Mouse (Mus musculus) heart, adult 2 months (tissue): Measurements from ENCODE around the gene Hsd3b6. TPM values are rescaled to one million over a fixed set of nuclear protein-coding genes. Genes with fewer than 3 reads are reported as not detected.
"Not testable (repeated sequence)": the region's sequence is repeated elsewhere in the genome, so short reads cannot be mapped to it uniquely, and the experiment has no call there.

ENCODE experiments used
- DNase-seq, 2 experiments: peaks; one replicate each; pipeline ENCODE4 v3.0.0; 2021
- H3K27ac ChIP-seq: fragments of 200-600 bp; 2 replicates; pipeline ENCODE4 v1.8.1; 2022
- H3K27me3 ChIP-seq: fragments of 200-500 bp; 2 replicates; pipeline ENCODE4 v1.6.1; 2012; ENCODE audit warnings: mild to moderate bottlenecking, low read length, inconsistent platforms, mixed read lengths; ENCODE audit not compliant: control insufficient read depth, insufficient read depth
- H3K36me3 ChIP-seq: fragments of 200-500 bp; 2 replicates; pipeline ENCODE4 v1.6.1; 2012; ENCODE audit warnings: low read length, inconsistent platforms; ENCODE audit not compliant: control insufficient read depth, insufficient read depth
- H3K4me1 ChIP-seq: fragments of 200-500 bp; 2 replicates; pipeline ENCODE4 v1.6.1; 2011; ENCODE audit warnings: low read length; ENCODE audit not compliant: control insufficient read depth, insufficient read depth
- H3K4me3 ChIP-seq: fragments of 200-600 bp; 2 replicates; pipeline ENCODE4 v1.8.1; 2022
- H3K79me2 ChIP-seq: fragments of 200-500 bp; replicated peaks from 2 replicates; pipeline ENCODE4 v1.6.1; 2012; ENCODE audit warnings: mild to moderate bottlenecking, inconsistent platforms, low read length, moderate library complexity, mixed read lengths; ENCODE audit not compliant: control insufficient read depth, insufficient read depth
- H3K9ac ChIP-seq: fragments of 200-500 bp; 2 replicates; pipeline ENCODE4 v1.6.1; 2012; ENCODE audit warnings: low read depth, mild to moderate bottlenecking, control low read depth, inconsistent platforms, low read length, mixed read lengths
- CTCF ChIP-seq: fragments of 200-600 bp; IDR thresholded peaks from 2 replicates; pipeline ENCODE4 v1.8.1; 2022; ENCODE audit warnings: antibody characterized with exemption, mild to moderate bottlenecking, moderate library complexity
- EP300 ChIP-seq: fragments of 200-500 bp; IDR thresholded peaks from 2 replicates; pipeline ENCODE4 v1.6.1; 2011; ENCODE audit warnings: low read depth, low read length, control low read depth; ENCODE audit not compliant: insufficient read depth
- POLR2A ChIP-seq: fragments of 200-500 bp; IDR thresholded peaks from 2 replicates; pipeline ENCODE4 v1.6.1; 2011; ENCODE audit warnings: mild to moderate bottlenecking, low read depth, low read length, control low read depth; ENCODE audit not compliant: insufficient read depth
- WGBS: fragments of 180-500 bp; shearing (Covaris S2); methylation state at CpG from one replicate; pipeline ENCODE4 v1.1.7; 2018; 5-methylcytosine and 5-hydroxymethylcytosine counted together
- intact Hi-C: fragments of 180-260 bp; cut with DNase I; formaldehyde crosslinking; loops from one replicate; pipeline ENCODE4 v1.15.1; 2025
- polyA plus RNA-seq: library from polyadenylated mRNA; depleted of rRNA; stranded (reverse); fragments of >200 nt; gene quantifications from 2 replicates; pipeline ENCODE4 v1.2.3, GENCODE M21; 2012; rRNA removed
- total RNA-seq, 2 experiments: library from RNA; stranded (reverse); gene quantifications; 2 replicates each; pipeline ENCODE4 v1.2.3; 2021

The Hsd3b6 gene
- total and polyA plus RNA-seq, 3 experiments = not detected

DNA sequence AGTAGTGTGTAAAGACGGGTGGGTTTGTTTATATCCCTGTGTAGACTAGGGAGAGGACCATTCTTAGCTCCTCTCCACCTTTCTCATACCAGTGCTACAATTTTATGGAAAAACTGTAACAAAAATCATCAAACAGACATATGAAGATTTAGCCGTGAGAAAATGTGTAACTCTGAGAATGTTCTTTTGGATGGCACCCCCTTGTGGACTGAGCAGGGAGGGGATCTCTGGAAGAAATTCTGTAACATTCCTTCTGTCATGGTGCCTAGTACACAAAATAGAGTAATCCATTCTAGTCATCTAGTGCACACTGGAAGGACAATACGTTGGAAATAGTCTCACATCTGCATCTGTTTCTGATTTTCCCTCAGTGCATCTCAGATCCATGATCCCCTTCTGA, 9.2 kb downstream of the Hsd3b6 start:
- 48% methylated on average over 3 of the region's 3 CpGs for WGBS
- H3K79me2 ChIP-seq, H3K36me3 ChIP-seq, DNase-seq, H3K4me1 ChIP-seq, H3K27ac ChIP-seq, H3K27me3 ChIP-seq, H3K9ac ChIP-seq, intact Hi-C loops, H3K4me3 ChIP-seq: not testable (repeated sequence)
- TF ChIP-seq CTCF = peak; percentile 40

GRCm38 (mm10) chr3:98786551-98786950, 27.7 kb downstream of the Hsd3b6 start:
- no peak for TF ChIP-seq EP300
- no peak for TF ChIP-seq CTCF
- TF ChIP-seq POLR2A = no peak

DNA sequence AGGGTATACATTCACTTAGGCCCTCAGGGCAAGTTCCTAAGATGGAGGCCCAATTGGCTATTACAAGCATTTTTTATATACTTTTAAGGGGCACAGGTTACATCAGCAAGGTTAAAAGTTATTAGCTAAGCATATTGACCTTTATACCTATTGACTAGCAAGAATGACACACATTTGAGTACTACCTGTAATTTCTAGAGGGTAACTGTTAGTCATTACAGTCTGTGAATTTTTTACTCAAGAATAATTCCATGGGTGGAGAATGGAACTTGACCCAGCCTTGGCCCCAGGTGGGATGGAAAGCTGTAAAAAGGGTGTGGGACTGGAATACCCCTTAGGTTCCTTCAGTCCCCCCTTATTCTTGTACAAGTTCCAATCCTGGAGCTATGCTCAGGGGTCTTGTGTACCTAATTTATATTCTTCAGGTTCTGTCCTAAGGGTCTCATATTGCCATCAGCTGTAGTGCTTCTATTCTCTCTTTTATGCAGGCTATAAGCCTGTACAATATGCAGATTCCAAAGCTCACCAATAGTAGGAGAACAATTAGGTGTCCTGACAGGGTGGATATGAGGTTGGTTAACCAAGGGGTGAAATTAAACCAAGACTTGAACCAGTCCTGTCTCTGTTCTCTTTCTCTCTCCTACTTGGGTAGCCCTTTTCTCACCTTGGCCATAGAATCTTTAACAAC, 31.9 kb downstream of the Hsd3b6 start:
- DNase-seq = no peak
- Histone ChIP-seq H3K27ac (no peak overlapping the region), H3K4me3 (no peak overlapping the region), H3K4me1 (no peaks in the 10 kb centered on the region), H3K9ac (no peak overlapping the region), H3K79me2 (no peaks in the 10 kb centered on the region), H3K36me3 (no peaks in the 10 kb centered on the region), H3K27me3 (no peaks in the 10 kb centered on the region)
- TF ChIP-seq POLR2A = no peak
- no peak for TF ChIP-seq CTCF
- TF ChIP-seq EP300 = no peak
- intact Hi-C loops = no loop called here

More at GRCm38 (mm10) chr3:98786551-98786950, 27.7 kb downstream of the Hsd3b6 start:
- H3K79me2 ChIP-seq = no peaks in the 10 kb centered on the region
- no peak overlapping the region for H3K4me3 ChIP-seq
- 48% methylated on average over 2 of the region's 2 CpGs for WGBS
- H3K4me1 ChIP-seq = no peaks in the 10 kb centered on the region
- intact Hi-C loops = no loop called here
- no peak for DNase-seq
- H3K27ac ChIP-seq = no peak overlapping the region
- no peaks in the 10 kb centered on the region for H3K27me3 ChIP-seq
- H3K36me3 ChIP-seq = no peaks in the 10 kb centered on the region
- H3K9ac ChIP-seq = no peak overlapping the region

- no peak overlapping the region for H3K27ac ChIP-seq
- intact Hi-C loops = no loop called here
- DNase-seq = no peak
- H3K27me3 ChIP-seq = no peaks in the 10 kb centered on the region
- H3K36me3 ChIP-seq = no peaks in the 10 kb centered on the region
- no peak overlapping the region for H3K9ac ChIP-seq
- TF ChIP-seq POLR2A (no peak), CTCF (no peak), EP300 (no peak)
- H3K79me2 ChIP-seq = no peaks in the 10 kb centered on the region
- no peaks in the 10 kb centered on the region for H3K4me1 ChIP-seq
- H3K4me3 ChIP-seq = no peak overlapping the region
Measured at GRCm38 (mm10) chr3:98780921-98781320, 33.3 kb downstream of the Hsd3b6 start.

DNA sequence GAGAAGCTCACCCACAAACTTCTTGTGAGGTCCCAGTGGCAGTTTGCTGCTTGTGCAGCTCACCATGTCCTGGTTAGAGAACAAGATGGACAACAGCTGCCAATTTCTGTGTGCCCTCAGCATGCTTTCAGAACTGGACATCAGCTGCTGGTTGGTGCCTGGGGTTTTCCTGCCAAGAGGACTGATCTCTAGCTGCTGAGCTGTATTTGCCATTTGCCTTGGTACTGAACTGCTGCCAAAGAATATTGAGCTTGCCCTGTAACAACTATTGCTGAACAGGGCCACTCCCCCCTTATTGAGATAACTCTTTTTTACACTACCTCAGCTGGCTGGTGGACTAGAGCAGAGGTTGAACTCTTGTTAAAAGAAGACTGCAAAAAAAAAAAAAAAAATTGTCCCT, 50.1 kb downstream of the Hsd3b6 start:
- Histone ChIP-seq H3K36me3 (no peaks in the 10 kb centered on the region), H3K27me3 (no peaks in the 10 kb centered on the region), H3K9ac (no peak overlapping the region), H3K27ac (no peak overlapping the region), H3K79me2 (no peaks in the 10 kb centered on the region), H3K4me1 (no peaks in the 10 kb centered on the region), H3K4me3 (no peak overlapping the region)
- TF ChIP-seq CTCF (0 out of 2 replicates have a peak, but pooled peaks have one; percentile 4), EP300 (no peak)
- DNase-seq = peak; percentile 17 to 38
- intact Hi-C loops = no loop called here

DNA sequence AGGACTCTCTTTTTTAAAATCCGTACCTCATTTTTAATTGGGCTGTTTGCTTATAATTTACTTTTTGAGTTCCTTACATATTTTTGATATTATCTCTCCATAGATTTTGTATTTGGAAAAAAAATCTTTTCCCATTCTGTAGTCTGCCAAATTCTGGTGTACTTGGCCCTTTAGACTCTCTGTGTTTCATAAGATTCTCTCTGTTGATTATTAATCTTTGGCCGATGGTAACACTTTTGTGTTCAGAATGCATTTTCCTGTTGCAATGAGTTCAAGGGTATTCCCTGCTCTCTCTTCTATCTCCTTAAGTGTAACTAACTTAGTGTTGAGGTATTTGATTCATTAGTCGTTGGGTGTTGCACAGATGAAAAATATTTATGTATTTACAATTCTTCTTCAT, 57.4 kb downstream of the Hsd3b6 start:
- no peak overlapping the region for H3K9ac ChIP-seq
- H3K36me3 ChIP-seq = no peaks in the 10 kb centered on the region
- intact Hi-C loops = no loop called here
- no peaks in the 10 kb centered on the region for H3K27me3 ChIP-seq
- H3K27ac ChIP-seq = no peak overlapping the region
- no peak for DNase-seq
- TF ChIP-seq POLR2A (no peak), CTCF (no peak)
- H3K4me1 ChIP-seq = no peaks in the 10 kb centered on the region
- no peaks in the 10 kb centered on the region for H3K79me2 ChIP-seq
- no peak overlapping the region for H3K4me3 ChIP-seq
- 76% methylated on average over 3 of the region's 3 CpGs for WGBS

Other genes with a start within 250 kb of the Hsd3b6 start
- not detected for gene Gm10681, start 225.6 kb downstream of the Hsd3b6 start, total RNA-seq
- gene Gm10681, start 225.6 kb downstream of the Hsd3b6 start, polyA plus RNA-seq = not detected in 2 replicates
- gene Hsd3b5, start 184.2 kb downstream of the Hsd3b6 start, total RNA-seq = not detected
- gene Hsd3b5, start 184.2 kb downstream of the Hsd3b6 start, polyA plus RNA-seq = not detected in 2 replicates
- not detected for gene Hsd3b2, start 89.9 kb downstream of the Hsd3b6 start, total RNA-seq
- gene Hsd3b2, start 89.9 kb downstream of the Hsd3b6 start, polyA plus RNA-seq = not detected in 2 replicates
- not detected for gene Hsd3b3, start 51.3 kb downstream of the Hsd3b6 start, total RNA-seq
- gene Hsd3b3, start 51.3 kb downstream of the Hsd3b6 start, polyA plus RNA-seq = not detected in 2 replicates
- gene Hsd3b1, start 45.4 kb upstream of the Hsd3b6 start, total RNA-seq = not detected
- gene Hsd3b1, start 45.4 kb upstream of the Hsd3b6 start, polyA plus RNA-seq = 0.16 TPM in 1 of 2 replicates, not detected in the other
- not detected for gene Hao2, start 78.8 kb upstream of the Hsd3b6 start, total RNA-seq
- gene Hao2, start 78.8 kb upstream of the Hsd3b6 start, polyA plus RNA-seq = not detected in 2 replicates